Mouse (Mus musculus): ENCODE measurements around the gene Stk36. TPM values are rescaled to one million over a fixed set of nuclear protein-coding genes. Genes with fewer than 3 reads are reported as not detected.
A peak's percentile ranks its signal among the peaks of the same experiment; 100 is the strongest.

Gene Stk36
- 0.15 and 0.25 TPM in 2 replicates for total RNA-seq (2017)

DNA sequence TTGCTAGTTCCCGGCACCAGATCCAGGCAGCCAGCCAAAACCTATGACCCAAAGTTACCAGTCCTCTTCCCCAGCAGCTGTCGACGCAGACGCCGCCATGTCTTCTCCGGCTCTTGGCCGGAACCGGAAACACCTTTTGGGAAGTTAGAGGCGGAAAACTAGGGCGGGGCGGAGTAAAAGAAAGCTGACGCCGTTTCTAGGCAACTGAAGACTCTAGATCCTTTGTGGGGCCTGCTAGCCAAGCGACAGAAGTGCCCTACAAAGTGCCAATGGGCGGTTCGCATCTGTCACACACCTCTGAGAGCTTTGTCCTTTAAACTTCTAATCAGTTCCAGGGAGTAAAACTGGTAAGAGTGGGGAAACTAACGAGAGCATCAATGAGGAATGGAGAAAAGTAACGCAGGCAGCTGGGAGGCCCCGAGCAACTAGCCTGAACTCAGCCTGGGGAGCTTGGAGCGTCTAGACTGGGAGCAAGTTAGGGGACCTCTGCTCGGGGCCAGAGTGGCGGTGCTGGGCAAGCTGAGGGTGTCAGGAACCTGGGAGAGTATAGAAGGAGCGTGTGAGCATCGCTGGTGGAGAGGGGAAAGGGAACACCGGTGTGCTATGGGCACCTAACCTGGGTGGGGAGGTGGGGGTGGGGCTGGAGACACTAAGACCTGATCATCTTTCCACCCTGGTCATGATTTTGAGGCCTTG lies at the start of gene Stk36, which contains the start of gene Rnf25:
Gene Stk36 (plus strand): TSS at position 179 of the 696 bp plus-strand sequence.
Gene Rnf25 (minus strand): TSS at position 131 of the 696 bp plus-strand sequence.
- ATAC-seq (replicated peaks in 1 of 2; ENCODE audit: insufficient read depth in 1 of 2, low FRiP score in 2 of 2, low TSS enrichment in 1 of 2, low read depth in 1 of 2, poor library complexity in 2 of 2, severe bottlenecking in 2 of 2), result peak; percentile 96 to 97

- ATAC-seq (replicated peaks in 1 of 2; ENCODE audit: insufficient read depth in 1 of 2, low FRiP score in 2 of 2, low TSS enrichment in 1 of 2, low read depth in 1 of 2, poor library complexity in 2 of 2, severe bottlenecking in 2 of 2), result no peak
Measured at GRCm38 (mm10) chr1:74559061-74559460, 42.2 kb upstream of the Stk36 start.

DNA sequence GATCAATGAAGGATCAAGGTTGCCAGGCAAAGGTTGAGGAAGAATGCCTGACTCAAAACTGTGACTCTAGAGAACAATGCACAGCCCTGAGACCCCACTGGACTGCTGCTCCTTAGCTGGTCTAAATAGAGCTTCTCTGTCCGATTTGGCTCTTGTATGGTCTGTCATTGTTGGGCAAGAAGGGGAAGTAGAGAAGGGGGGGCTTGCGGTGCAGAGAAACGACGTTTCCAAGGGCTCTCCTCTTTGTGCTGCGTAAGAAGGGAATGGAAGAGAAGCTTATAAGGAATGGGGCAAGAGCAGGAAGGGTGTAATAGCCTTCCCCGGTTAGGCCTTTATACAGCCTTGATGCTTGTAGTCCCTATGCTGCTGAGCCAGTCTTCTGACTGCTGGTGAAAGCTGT lies 35.4 kb upstream of the Stk36 start:
- ATAC-seq (replicated peaks in 1 of 2; ENCODE audit: insufficient read depth in 1 of 2, low FRiP score in 2 of 2, low TSS enrichment in 1 of 2, low read depth in 1 of 2, poor library complexity in 2 of 2, severe bottlenecking in 2 of 2), result no peak

GRCm38 (mm10) chr1:74569739-74570719 lies 31.2 kb upstream of the Stk36 start:
- ATAC-seq (replicated peaks in 1 of 2; ENCODE audit: insufficient read depth in 1 of 2, low FRiP score in 2 of 2, low TSS enrichment in 1 of 2, low read depth in 1 of 2, poor library complexity in 2 of 2, severe bottlenecking in 2 of 2), result no peak

GRCm38 (mm10) chr1:74582621-74583020 lies 18.6 kb upstream of the Stk36 start:
- no peak for ATAC-seq (replicated peaks in 1 of 2; ENCODE audit: insufficient read depth in 1 of 2, low FRiP score in 2 of 2, low TSS enrichment in 1 of 2, low read depth in 1 of 2, poor library complexity in 2 of 2, severe bottlenecking in 2 of 2)

DNA sequence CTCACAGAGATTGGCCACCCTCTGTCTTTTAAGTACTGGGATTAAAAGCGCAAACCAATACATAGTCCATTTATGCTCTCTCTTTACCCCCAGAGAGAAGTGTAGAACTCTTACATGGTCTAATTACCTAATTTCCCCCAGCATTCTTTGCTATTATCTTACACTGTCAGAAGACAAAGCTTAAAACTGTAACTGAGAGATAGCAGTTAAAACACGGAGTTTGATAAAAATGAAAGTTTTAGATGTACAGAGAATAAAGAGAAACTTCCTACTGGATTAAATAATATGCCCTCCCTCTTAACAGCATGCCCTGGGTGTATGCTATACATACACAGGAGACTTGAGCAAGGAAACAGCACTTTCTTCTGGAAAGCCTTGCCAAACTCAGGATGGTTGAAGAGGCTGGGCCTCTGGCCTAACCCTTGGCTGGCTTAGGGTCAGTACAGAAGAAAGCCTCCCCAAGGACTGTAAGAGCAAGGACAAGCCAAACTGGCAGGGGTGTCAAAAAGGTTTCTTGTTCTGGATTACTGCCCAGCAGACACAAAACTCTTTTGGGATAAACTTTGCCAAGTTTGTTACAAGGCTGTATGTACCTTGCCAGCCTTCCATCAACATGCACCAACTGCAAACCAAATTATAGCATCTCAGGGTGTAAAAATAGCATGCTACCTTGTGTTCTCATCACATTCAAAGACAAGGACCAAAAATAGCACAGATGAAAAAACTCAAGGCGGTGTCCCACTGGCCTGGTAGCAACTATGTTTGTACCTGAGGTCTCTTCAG lies 16.4 kb upstream of the Stk36 start:
- ATAC-seq (replicated peaks in 1 of 2; ENCODE audit: insufficient read depth in 1 of 2, low FRiP score in 2 of 2, low TSS enrichment in 1 of 2, low read depth in 1 of 2, poor library complexity in 2 of 2, severe bottlenecking in 2 of 2), result no peak

- no peak for ATAC-seq (replicated peaks in 1 of 2; ENCODE audit: insufficient read depth in 1 of 2, low FRiP score in 2 of 2, low TSS enrichment in 1 of 2, low read depth in 1 of 2, poor library complexity in 2 of 2, severe bottlenecking in 2 of 2)
Measured at GRCm38 (mm10) chr1:74587233-74587772, 13.9 kb upstream of the Stk36 start.

- ATAC-seq (replicated peaks in 1 of 2; ENCODE audit: insufficient read depth in 1 of 2, low FRiP score in 2 of 2, low TSS enrichment in 1 of 2, low read depth in 1 of 2, poor library complexity in 2 of 2, severe bottlenecking in 2 of 2), result peak; percentile 97 to 98
Measured at GRCm38 (mm10) chr1:74587773-74588445, 13.3 kb upstream of the Stk36 start, which contains the start of the genes Zfp142 and Bcs1l. TSS of gene Zfp142 (minus strand) at chr1:74588246. TSS of gene Bcs1l (plus strand) at chr1:74588289.

DNA sequence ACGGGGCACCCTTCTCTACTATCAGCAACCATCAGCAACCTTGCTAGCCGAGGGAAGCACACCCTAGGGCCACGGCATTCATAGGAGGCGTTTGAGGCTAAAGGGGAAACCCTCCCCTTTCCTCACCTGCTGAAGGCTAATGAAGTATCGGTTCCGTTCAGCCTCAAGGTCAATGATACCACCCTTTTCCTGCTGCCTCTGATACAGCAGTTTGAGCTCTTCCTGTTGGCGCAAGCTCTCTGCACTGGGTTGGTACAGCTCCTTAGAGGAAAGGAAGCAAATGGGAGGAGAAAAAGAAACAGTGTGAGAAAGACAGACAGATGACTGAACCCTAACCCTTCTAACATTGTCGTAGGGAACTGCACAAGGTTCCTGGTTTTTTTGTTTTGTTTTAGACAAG lies 6.8 kb upstream of the Stk36 start:
- peak; percentile 83 to 85 for ATAC-seq (replicated peaks in 1 of 2; ENCODE audit: insufficient read depth in 1 of 2, low FRiP score in 2 of 2, low TSS enrichment in 1 of 2, low read depth in 1 of 2, poor library complexity in 2 of 2, severe bottlenecking in 2 of 2)

DNA sequence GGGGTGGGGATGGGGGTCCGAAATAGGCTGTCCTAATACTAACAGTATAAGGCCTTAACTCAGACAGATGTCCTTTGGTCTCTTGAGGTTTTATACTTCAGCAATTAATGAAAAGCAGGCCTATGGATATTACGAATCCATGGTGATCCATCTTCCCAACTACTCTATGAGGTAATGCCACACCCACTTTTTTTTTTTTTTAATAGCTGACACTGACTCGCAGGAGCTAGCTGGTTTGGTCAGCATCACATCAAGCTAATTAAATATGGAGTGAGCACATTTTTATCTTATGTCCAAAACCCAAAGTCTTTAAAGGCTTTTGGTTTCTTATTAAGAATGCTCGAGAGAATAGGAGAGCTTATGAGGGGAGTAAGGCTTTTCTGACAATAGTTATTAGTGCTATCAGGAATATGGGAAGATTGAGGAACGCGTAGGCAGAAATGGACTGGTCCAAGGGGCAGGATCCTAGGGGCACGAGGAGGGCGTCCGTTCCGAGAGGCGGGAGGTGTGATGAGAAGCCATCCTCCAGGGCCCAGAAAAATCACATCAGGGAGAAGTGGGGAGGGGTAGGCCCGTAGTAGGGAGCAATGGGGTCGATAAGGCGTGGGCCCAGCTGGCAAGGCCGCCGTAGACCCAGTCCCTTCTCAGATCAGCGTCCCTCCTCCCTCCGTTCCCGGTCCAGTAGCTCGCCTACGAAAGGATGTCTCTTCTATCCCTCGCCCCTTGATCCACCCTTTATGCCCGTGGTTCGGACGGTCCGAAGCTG lies 561 bp upstream of the Stk36 start:
- peak; percentile 29 to 54 for ATAC-seq (replicated peaks in 1 of 2; ENCODE audit: insufficient read depth in 1 of 2, low FRiP score in 2 of 2, low TSS enrichment in 1 of 2, low read depth in 1 of 2, poor library complexity in 2 of 2, severe bottlenecking in 2 of 2)

DNA sequence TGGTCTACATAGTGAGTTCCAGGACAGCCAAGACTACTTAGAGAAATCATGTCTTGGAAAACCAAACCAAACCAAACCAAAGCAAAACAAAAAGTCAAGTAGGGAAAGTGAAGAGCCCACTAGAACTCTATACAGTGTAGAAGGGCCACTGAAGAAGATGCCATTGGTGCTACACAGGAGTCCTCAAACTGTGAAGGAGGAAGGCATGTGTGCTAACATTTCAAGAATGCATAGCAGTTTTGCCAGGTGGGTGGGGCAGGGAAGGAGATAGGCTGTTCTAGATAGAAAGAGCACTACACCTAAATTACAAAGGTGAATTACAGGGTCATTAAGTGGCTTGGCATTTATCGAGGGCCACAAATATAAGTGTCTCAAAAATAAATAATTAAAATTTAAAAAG lies 22.9 kb downstream of the Stk36 start:
- ATAC-seq (replicated peaks in 1 of 2; ENCODE audit: insufficient read depth in 1 of 2, low FRiP score in 2 of 2, low TSS enrichment in 1 of 2, low read depth in 1 of 2, poor library complexity in 2 of 2, severe bottlenecking in 2 of 2), result no peak

GRCm38 (mm10) chr1:74626076-74626475 lies 24.8 kb downstream of the Stk36 start:
- no peak for ATAC-seq (replicated peaks in 1 of 2; ENCODE audit: insufficient read depth in 1 of 2, low FRiP score in 2 of 2, low TSS enrichment in 1 of 2, low read depth in 1 of 2, poor library complexity in 2 of 2, severe bottlenecking in 2 of 2)

DNA sequence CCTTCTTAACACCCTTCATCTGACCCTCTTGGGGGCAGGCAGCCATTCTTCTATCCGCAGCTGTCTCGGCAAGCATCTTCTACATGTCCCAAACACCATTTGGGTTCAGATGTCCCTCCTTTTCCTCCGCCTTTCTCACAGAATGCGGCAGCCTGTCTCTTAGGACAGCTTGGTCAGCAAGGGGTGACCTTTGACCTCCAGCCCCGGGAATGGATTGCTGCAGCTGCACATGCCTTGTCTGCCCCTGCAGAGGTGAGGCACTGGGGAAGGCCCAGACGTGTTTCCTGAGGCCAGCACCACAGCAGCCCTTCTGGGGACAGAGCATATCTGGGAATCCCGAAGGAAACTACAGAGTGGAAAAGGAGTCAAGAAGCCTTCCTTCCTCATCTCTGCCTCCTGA lies 26.8 kb downstream of the Stk36 start:
- no peak for ATAC-seq (replicated peaks in 1 of 2; ENCODE audit: insufficient read depth in 1 of 2, low FRiP score in 2 of 2, low TSS enrichment in 1 of 2, low read depth in 1 of 2, poor library complexity in 2 of 2, severe bottlenecking in 2 of 2)

DNA sequence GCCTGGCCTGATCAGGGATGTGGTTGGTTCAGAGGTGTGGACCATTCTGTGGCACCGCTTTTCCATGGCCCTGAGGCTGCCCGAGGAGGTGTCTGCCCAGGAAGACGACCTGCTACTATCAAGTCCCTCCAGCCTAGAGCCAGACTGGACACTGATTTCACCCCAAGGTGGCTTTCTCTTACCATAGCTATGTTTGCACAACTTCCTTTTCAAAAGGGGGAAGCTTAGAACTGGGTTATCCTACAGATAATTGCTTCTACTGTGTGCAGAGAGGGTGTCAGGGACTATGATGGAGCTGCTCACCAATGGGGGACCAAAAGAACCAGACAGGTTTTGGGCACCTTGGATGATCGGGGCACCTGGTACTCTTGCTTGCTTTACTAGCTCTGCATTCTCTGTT lies 31.5 kb downstream of the Stk36 start:
- ATAC-seq (replicated peaks in 1 of 2; ENCODE audit: insufficient read depth in 1 of 2, low FRiP score in 2 of 2, low TSS enrichment in 1 of 2, low read depth in 1 of 2, poor library complexity in 2 of 2, severe bottlenecking in 2 of 2), result peak in 1 of 2 experiments; percentile 36; a peak in 1 of 4 replicates

GRCm38 (mm10) chr1:74643524-74643923 lies 42.3 kb downstream of the Stk36 start:
- no peak for ATAC-seq (replicated peaks in 1 of 2; ENCODE audit: insufficient read depth in 1 of 2, low FRiP score in 2 of 2, low TSS enrichment in 1 of 2, low read depth in 1 of 2, poor library complexity in 2 of 2, severe bottlenecking in 2 of 2)

DNA sequence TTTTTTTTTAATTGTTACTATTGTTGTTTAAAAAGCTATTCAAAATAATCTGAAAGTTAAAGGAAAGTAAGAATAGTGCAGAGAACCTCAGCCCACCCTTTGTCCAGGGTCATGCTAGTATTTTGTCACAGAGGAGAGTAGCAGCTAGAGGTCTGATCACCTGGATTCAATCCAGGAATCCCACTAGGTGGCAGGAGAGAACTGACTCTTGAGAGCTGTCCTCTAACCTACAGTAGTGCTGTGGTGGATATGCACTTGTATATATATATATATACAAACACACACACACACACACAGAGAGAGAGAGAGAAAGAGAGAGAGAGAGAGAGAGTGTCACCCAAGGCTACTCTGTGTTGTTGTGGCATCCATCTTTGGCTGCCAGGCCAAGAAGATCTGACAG lies 42.7 kb downstream of the Stk36 start:
- no peak for ATAC-seq (replicated peaks in 1 of 2; ENCODE audit: insufficient read depth in 1 of 2, low FRiP score in 2 of 2, low TSS enrichment in 1 of 2, low read depth in 1 of 2, poor library complexity in 2 of 2, severe bottlenecking in 2 of 2)
